Mouse (Mus musculus) liver, embryonic 14 days (tissue): ENCODE data around the gene Arid4b. TPM values are rescaled to one million over a fixed set of nuclear protein-coding genes. Genes with fewer than 3 reads are reported as not detected.

Source experiments
- polyA plus RNA-seq: library from polyadenylated mRNA; depleted of rRNA; stranded (reverse); fragments of >200 nt; gene quantifications from 2 replicates; pipeline ENCODE4 v1.2.3, GENCODE M21; 2012; rRNA removed

Arid4b gene
- 5.7 and 5.9 TPM in 2 replicates for polyA plus RNA-seq

DNA sequence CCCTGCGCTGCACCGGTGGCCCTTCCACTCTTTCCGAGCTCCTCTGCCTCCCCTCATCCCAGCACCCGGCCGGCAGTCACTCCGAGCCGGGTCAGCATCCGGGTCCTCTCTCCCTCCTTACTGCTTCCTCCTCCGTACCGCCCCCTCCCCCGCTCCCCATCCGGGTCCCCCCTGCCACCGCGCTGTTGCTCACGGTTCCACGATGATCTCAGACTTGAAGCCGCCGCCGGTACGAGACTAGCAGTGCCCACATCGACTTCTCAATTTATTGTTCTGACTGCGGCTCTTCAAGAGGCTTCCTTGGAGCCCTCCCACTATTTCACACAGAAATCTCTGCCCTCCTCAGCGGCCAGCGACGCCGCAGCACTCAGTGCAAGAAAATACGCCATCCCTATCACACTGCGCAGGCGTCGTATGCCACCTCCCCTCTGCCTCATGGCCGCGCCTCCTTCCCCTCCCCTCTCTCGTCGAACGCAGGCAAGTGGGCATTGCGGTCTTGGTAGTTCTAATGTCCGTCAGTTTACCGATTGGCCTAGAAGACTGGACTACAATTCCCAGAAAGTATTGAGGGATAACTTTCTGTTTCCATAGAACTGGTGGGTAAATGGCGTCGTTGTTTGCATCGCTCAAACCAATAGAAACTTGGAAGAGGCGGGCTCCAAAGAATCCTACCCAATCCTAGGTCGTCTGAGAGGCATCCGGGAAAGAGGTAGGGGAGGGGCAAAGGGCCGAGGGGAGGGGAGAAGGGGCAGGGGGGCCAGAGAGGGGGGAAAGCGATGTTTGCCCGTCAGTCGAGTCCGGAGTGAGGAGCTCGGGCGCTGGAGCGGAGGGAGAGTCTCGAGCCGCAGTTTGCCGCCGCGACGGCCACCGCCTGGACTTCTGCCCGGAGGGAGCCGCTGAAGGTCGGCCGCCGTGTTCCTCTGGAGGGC is at the start of gene Arid4b, which contains the start of gene Ggps1:
Gene Arid4b, plus strand, starts transcription at position 220 of the 929 bp plus-strand sequence.
Gene Ggps1, minus strand, starts transcription at position 476 of the 929 bp plus-strand sequence.

DNA sequence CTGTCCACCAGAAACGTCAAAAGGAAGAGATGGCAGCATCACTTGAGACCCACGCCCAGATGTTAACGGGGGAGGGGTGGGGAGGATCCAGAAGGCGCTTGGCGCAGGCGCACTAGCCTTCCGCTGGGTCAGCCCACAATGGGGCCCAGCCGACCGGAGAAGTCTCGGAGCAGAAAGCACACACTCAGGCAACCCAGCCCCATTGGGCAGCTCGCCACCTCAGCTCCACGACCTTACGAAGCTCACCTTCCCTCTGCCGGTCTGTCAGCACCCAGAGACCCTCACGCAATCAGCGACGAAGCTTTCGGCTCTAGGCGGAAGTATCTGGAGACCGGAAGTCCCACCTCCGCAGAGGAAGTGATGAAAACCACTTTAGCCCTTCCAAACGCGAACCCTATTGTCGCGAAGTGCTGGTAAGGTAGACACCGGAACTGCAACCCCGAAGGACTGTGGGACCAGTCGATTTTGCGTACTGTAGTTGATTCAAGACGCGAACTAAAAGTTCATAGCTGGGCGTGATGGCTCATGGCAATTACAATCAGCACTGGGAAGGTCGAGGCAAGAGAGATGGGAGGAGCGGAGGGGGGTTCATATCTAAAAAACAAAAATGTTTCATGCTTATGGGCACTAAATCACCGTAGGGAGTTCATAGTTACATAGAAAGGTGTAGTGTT is 23.6 kb upstream of the Arid4b start, which contains the start of gene Tbce:
Gene Tbce, minus strand, starts transcription at position 347 of the 674 bp plus-strand sequence.

Other genes starting within 250 kb of the Arid4b start
- 20.7 and 23.3 TPM in 2 replicates for gene B3galnt2, start 108.8 kb upstream of the Arid4b start, polyA plus RNA-seq
- 38.1 and 40.4 TPM in 2 replicates for gene Tbce, start 23.6 kb upstream of the Arid4b start, polyA plus RNA-seq
- 6.1 and 7.6 TPM in 2 replicates for gene Ggps1, start 256 bp downstream of the Arid4b start, polyA plus RNA-seq